Mouse (Mus musculus) cerebellum, adult (tissue): ENCODE data around the gene Wars2.

Experiments
- ATAC-seq: cut with Nextera tagmentation; 2 replicates; pipeline ENCODE4 v1.9.2; 2017; ENCODE audit warnings: mild to moderate bottlenecking, moderate library complexity, mixed read lengths; ENCODE audit not compliant: insufficient number of reproducible peaks, low FRiP score, low TSS enrichment

Wars2 gene

DNA sequence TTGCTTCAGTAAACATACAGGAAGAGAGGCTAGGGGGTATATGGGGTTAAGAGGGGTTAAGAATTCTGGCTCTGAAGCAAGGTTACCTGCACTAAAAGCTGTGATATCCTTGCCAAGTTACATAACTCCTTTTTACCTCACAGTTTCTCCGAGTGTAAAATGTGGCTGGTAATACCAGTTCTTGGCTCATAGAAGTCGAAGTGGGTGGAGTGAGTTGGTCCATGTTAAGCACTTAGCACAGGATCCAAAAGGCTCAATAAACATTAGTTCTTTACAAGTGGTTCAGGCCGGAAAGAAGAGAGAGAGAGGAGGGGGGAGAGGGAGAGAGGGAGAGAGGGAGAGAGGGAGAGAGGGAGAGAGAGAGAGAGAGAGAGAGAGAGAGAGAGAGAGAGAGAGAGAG, 104.5 kb downstream of the Wars2 start:
- ATAC-seq: no peak

DNA sequence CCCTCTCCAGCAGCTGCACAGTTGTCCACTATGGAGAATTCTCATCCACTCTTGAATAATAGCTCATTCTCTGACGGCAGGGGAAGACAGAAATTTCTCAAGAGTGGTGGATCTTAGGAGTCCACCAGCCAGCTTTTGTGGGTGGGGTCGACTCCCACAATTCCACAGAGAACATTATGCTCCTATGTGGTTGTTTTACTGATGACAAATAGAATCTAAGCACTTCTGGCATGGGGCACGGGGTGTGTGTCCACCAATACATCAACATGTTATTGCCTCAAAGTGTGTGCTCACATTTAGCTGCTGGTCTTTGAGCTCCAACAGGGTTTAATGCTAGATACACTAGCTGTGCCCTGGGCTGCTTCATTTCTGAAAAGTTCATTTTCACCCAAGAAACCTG, 105.8 kb downstream of the Wars2 start:
- no peak for ATAC-seq

DNA sequence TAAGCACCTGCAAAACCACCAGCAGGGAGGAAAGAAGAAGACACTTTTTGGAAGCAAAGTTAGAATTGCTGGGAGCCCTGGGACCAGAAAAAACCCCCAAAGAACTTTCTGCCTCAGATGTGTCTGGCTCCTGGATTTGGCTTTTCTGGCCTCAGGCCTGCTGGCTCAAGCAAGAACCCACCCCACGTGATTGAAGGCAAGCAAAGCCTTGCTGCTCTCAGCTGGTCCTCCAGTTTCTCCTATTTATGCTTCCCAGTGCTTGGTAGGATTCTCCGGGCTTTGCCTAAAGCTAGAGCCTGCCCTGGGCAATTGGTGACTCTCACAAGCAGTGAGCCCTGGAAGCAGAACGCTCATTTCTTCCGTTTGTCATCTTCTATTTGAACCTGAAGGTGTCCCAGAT, 106.7 kb downstream of the Wars2 start:
- ATAC-seq: no peak

DNA sequence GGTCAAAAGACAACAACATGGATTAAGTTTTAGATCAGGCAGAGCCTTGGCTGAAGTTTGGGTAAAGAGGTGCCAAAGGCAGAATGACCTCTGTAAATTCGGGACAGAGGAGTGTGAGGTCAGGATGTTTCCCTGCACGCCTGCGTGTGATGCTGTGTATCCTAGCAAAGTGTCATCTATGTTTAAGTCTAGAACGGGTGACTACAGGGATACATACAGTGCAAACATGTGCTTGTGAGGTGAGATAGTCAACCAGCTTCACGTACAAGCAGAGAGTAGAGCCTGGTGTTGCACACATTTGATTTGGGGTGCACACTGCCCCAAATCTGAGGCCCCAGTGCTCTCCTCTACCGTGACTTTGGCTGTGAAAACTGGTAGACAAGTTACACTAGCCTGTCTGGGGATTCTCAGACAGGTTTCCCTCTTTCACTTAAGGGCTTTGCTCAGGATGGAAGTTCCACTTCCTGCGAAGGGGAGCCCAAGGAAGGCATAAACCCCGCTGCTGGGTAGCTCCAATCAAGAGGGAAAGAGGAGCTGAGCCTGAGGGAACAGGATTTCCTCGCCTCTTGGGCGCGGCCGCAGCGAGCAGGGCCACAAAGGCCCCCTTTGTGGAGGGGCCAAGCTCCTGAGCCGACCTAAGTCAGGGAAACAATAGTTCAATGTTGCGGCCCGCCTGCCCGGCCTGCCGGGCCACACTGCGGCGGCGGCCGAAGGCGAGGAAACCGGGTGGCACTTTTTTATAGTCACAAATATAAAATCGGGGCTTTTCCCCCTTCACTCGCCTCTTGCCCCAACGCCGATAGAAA, 107.3 kb downstream of the Wars2 start:
- ATAC-seq: no peak

DNA sequence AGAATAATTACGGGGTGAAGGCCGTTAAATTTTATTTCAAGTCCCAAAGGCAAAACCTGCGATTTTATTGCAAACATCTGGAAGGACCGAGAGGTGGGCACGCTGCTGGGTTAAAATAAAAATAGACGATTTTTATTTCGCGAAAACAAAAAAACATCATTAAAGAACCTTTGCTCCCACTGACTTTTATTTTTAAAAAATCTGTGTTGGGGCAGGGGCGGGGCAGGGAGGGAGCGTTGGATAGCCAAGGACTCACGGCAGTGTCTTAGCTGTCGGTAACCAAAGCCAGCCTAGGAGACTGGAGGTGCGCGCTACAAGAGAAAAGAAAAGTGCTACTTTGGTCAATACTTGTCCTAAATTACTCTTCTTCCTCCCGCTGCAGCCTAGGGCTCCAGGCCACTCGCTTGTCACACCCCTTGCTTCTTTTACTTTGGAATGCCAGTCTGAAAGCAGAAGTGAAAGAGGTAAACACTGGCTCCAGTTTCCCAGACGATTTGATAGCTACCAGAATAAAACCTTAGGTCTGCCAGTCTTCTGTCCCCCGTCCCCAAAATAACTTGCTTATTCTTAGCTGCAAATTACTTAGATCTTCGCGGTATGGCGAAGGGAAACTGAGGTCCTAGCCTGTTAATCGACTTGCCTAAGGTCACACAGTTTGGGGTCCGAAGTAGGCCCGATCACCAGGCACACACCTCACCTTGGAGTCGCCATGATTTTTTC, 108.1 kb downstream of the Wars2 start:
- ATAC-seq: no peak

DNA sequence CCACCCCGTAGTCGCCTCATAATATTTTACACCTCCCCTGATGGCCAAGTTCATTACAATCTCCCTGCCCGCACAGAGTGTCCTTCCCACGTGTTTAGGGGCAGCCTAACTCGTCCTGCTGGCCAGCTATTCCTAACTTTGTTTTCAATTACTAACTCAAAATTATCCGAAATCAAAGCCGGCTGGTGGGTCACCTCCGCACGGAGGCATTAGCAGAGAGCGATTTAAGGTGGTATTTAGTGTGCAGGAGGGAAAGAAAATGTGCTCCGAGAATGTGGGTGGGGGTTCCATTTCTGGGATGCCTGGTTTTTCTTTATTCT, 108.6 kb downstream of the Wars2 start:
- ATAC-seq: no peak

DNA sequence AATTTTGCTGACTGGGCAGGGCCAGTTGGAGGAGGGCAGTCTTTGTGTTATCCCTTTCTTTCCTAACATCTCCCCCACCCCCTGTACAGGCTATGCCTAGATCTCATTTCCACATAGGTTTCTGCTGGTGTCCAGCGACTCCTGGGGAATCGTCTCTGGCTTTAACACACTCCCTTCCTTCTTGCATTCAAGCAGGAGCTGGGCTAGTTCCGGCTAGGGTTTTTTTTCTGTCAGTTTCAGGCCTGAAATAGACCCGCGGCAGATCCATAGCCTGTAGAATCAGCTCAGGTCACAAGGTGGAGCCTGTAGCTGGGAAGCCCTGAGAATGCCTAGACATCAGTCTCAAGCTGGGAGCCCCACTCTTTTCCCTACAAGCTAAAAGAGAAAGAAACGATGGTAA, 109.0 kb downstream of the Wars2 start:
- no peak for ATAC-seq

DNA sequence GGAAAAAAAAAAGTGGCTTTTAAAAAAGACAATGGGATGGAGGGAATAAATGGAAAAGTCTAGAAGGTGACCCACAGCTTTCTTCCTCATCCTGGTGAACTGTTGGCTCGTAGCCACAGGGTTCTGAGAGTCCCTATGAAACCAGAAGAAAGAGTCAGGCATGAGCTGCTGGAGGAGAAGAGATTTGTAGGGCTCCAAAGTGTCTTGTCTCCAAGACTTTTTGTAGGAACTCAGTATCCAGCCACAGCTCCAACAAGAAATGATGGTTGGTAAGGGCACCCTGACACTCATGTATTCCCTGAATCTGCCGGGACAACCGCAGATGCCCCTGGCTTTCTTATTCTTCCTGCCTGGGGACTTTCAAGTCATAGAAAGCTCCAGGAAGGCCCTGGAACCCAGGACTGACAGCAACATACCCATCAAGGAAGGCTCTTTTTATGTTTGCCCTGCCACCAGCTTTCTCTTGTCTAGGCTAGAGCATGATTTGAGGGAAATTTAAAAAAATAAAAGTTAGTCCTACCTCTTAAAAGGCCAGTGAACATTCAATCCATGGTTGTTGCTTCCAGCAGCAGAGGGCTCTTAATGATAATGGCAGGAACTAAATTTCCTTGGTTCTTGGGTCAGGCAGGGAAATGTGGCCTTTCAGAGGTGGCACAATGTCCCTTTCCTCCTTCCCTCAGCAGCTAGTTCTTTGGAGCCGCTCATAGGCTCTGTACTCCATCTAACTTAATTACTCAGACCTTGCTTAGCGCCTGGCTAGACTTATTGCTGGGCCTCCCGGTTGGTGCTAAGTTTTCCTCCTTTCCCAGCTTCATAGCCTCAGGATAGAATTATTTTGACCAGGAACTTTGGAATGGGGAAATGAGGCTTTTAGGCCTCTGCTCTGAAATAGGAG, 110.7 kb downstream of the Wars2 start:
- no peak for ATAC-seq

DNA sequence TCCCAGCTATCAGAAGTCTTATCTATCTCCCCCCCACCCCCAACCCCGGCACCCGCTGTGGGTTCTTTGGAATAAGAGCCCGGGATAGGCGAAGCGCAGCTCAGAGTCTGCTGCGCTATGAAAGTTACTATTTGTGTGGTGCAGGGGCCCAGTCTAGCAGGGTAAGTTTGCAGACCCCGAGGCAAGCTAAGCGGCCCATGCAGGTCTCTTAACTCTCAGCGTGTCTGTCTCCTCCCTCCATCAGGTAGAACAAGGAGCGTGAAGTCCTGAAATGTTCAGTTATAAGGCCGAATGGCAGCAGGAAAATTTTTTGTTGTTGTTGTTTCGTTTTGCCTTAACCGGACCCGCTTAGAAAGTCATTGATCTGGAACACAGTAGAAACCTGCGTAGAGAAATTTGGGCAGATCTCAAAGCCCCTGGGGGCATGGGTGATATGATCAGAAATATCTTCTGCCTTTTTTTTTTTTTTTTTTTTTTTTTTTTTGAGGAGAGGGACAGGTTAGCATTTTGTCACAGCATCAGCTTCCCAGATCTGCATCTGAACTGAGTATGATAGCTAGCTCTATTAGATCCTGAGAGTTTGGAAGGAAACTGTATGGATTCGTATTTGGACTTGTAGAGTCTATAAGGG, 111.7 kb downstream of the Wars2 start:
- ATAC-seq: no peak

DNA sequence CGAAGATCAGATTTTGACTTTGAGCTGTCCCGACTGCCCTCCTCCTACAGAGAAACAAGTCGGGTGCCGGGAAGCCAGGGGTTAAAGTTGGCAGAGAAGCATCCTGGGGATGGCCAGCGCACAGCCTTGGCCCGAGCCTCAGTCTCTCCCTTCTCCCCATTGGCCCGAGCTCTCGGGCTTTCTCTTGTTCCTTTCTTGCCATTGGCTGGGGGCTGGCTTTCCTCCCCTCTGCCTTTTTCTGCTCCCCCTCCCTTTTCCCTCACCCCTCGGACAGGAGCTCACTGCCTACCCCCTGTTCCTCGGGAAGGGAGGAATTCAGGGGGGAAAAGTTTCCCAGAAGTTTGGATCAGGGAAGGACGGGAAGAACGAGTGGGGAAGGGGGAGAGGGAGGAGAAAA, 112.2 kb downstream of the Wars2 start:
- ATAC-seq: no peak

DNA sequence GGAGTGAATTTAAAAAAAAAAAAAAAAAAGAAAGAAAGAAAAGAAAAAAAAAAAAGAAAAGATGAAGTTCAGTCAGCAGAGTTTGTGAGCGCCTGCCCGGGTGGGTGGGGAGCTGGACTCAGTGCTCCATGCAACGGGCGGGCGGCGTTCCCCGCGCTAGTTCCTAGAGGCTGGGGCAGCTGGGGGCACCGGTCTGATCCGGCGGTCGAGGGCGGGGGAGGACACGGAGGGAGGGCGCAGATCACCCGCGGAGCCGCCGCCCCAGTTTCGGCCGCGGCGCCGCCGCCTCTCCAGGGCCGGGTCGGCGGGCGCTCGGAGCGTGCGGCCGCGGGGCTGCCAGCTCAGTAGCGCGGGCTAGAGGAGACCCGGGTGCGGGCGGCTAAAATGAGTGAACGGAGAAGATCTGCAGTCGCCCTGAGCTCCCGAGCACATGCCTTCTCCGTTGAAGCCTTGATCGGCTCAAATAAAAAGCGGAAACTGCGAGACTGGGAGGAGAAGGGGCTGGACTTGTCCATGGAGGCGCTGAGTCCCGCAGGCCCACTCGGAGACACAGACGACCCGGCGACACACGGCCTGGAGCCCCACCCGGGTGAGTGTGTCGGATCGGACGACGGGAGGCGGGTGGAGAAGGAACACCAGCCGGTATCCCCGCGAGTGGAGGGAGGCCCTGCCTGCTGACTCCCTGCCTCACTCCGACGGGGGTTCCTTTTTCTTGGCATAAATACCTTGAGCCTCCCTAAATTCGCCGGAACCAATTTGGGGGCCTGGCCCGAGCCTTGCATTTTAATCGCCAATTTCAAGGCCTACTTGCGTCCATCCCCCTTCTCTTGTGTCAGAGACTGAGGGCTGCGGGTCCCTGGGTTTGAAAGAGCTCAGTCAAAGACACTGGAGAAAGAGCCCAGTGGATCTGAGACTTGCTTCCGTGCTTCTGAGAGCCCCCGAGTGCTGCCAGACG, 112.9 kb downstream of the Wars2 start:
- ATAC-seq: no peak

DNA sequence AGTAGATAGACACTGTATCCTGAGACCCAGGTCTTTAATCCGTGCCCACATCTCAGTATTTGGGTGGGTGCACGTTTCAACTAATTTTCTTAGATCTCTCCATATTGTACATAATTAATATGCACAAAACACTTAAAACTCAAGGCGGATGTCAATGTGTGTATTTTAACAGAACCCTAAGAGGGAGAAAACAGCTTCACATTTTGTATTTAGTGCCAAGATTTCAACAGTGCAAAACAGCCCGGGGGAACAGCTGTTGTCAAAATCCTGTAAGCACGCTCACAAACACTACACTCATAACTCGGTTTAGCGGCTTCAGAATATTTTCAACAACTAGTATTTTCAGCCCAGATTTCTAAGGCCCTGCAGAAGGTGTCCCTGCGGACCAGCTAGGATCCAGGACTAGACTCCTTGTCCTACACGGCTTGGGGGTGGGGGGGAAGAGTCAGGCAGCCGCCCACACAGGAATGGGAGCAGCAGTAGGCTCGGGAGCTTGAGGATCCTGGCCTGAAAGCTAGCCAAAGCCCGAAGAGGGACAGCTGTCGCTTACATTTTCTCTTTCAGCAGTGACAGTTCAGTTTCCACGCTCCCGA, 113.8 kb downstream of the Wars2 start:
- ATAC-seq: no peak

DNA sequence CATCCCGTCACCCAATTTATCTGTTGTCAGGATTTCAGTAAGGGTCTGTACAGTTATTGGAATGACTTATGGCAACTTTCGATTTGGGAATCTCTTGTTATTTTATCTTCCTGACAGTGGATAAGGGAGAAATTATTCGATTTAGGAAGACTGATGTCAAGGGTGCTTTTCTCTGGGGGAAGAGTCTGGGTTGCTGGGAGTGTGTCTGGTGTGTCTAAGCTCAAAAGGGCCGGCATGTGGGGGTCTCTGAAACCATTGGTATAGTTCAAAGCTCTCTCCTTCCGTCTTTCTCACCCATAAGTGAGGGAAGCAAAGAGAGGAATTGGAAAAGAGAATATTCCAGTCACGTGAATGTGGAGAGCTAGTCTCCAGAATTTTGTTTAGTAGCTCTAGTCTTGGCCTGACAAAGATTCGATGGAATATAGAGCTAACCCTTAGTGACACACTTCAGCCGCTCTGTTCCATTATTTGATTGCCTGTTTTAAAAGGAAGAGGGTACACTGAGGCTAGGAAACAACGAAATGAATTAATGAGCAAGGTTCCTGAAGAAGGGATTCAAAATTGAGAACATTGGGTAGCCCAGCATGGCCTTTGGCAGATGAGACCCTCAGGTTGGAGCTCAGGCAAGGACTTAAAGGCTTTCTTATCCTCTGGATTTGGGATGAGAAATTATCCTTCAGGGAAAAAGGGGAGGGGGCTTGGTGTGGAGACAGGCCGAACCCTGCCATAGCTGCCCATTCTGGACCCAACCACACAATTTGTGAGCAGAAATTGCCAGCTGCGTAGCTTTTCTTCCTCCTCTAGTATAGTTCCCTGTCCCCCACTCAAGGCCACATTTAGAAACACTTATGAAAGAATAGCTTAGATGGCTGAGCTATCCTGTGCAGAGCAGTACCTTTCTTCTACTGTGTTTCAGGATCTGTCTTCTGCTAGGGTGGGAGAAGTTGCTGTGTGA, 114.8 kb downstream of the Wars2 start:
- no peak for ATAC-seq

DNA sequence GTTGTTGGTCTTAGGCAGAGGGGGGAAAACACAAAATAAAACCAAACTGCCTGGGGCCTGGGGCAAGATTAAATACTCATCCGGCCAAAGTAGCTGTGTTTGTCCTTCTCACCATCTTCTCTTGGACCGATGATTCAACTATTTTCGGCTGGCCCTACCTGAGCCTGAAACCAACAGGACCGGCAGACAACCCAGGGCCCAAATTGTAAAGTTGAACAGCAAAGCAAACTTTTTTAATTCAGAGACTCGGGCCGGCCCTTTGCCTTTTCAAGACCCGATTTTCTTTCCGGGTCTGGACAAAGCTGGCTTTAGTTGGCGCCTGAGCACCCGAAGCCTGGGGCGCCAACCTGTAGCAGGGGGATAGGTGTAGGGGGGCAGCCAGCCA, 115.5 kb downstream of the Wars2 start:
- ATAC-seq: no peak

DNA sequence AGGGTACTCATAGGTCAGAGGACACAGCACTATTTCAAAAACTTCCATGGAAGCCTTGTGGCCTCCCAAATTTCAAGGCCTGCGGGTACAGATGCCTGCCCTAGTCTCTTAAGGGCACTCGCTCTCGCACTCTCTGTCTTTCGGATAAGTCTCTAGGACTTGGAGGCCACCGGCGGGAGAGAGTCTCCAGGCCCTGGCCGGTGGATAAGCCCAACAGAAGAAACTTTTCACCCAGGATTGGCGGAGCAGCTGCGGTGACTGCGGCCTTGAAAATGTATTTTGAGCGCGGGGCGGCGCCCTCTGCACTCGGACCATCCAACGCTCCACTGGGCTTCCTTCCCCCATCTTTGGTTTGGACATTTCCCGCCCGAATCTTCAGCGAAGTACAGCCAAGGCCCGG, 115.9 kb downstream of the Wars2 start:
- ATAC-seq: no peak

DNA sequence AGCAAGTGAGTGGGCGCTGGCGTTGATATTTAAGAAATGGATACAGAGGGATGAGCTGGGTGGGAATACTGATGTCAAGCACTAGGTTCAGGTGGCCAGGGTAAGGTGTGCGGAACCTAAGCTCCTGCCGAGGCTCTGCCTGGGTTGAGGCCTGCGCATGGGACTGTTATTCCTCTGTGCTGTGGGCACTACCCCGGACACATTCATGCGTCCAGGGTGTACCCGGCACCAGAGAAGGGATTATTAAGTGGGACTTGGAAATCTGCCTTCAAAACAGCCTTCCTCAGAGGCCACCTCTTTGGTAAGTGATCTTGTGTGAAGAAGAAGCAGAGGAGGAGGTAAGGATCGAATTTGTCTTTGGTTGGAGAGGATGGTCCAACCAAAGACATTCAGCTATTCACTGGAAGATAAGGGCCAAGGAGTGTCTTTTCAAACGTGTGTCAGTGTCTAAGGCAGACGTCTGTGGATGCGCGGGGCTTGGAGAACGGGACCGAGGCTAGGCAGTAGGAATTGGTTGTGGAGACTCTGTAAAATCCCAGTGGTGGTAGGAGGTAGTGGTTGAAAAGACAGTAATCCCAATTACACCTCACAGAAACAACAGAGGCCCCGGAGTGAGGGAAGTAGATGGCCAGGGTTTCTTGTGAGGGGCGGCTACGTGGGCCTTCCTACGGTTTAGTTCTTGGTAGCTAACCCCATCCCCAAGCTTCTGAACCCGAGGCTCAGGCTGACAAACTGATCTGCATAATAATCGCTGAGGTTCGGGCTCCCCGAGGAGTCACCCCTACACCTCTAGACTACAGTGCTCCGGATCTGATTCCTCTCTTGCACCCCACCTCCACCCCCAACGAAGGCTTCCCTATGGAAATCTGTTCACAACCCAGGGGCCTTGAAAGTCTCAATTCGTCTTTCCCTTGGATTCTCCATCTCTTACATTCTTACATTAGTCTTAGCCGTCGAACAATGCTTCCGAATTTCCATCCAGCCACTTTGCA, 117.0 kb downstream of the Wars2 start:
- no peak for ATAC-seq

DNA sequence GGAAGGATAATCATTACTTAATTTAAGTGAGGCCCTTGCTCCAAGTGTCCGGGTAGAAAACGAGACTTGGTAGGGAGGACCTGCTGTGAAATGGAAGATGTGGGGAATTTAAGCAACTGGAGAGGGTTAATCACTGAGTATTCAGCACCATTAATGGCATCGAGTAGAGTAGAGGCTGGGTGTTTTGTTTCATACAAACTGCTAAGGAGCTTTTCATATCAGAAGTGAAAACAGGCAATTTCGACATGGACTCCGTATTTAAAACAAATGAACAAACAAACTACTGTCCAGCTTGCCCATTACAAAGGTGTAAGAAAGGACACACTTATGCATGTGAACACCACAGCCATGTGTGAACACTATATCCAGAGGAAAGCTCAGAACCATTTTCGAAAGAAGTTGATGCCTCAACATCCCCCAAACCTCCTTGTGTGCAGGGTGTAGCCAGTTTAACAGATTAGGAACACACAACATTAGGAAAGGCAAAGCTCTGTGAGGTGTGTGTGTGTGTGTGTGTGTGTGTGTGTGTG, 118.9 kb downstream of the Wars2 start:
- no peak for ATAC-seq
